Mouse (Mus musculus) embryonic facial prominence, embryonic 12.5 days (tissue): ENCODE data around the gene Iqschfp. TPM values are rescaled to one million over a fixed set of nuclear protein-coding genes. Genes with fewer than 3 reads are reported as not detected.

Experiments
- ATAC-seq: fragments of 200-750 bp; cut with Nextera tagmentation; 2 replicates; pipeline ENCODE4 v1.8.0; 2017; ENCODE audit not compliant: insufficient number of reproducible peaks, insufficient read depth, low FRiP score, low TSS enrichment
- H3K27ac ChIP-seq: fragments of 300-500 bp; sonication (generic); 2 replicates; pipeline ENCODE4 v1.5.1; 2016; ENCODE audit warnings: mild to moderate bottlenecking
- H3K27me3 ChIP-seq: fragments of 300-500 bp; sonication (generic); 2 replicates; pipeline ENCODE4 v1.6.1; 2016; ENCODE audit warnings: mild to moderate bottlenecking, moderate library complexity
- H3K36me3 ChIP-seq: fragments of 300-500 bp; sonication (generic); 2 replicates; pipeline ENCODE4 v1.6.1; 2016; ENCODE audit warnings: mild to moderate bottlenecking
- H3K4me1 ChIP-seq: fragments of 300-500 bp; sonication (generic); 2 replicates; pipeline ENCODE4 v1.6.1; 2016
- H3K4me2 ChIP-seq: fragments of 300-500 bp; sonication (generic); replicated peaks from 2 replicates; pipeline ENCODE4 v1.6.1; 2016; ENCODE audit warnings: mild to moderate bottlenecking, moderate library complexity
- H3K4me3 ChIP-seq: fragments of 300-500 bp; sonication (generic); 2 replicates; pipeline ENCODE4 v1.5.1; 2016; ENCODE audit warnings: mild to moderate bottlenecking
- H3K9ac ChIP-seq: fragments of 300-500 bp; sonication (generic); 2 replicates; pipeline ENCODE4 v1.6.1; 2016; ENCODE audit warnings: mild to moderate bottlenecking, moderate library complexity
- H3K9me3 ChIP-seq: fragments of 300-500 bp; sonication (generic); 2 replicates; pipeline ENCODE4 v1.6.1; 2016; ENCODE audit warnings: mild to moderate bottlenecking, moderate library complexity
- WGBS: fragments of 180-500 bp; shearing (Covaris S2); methylation state at CpG from one replicate; pipeline ENCODE4 v1.1.7; 2016; 5-methylcytosine and 5-hydroxymethylcytosine counted together
- polyA plus RNA-seq: library from polyadenylated mRNA; unstranded; fragments of >200 nt; fragmentation: Nextera tagmentation; extraction: Ambion mirVana; gene quantifications from 2 replicates; pipeline ENCODE4 v1.2.1, GENCODE M21; 2016

The Iqschfp gene
- polyA plus RNA-seq, 1 experiment from 2014 or later, result 0.13 TPM

DNA sequence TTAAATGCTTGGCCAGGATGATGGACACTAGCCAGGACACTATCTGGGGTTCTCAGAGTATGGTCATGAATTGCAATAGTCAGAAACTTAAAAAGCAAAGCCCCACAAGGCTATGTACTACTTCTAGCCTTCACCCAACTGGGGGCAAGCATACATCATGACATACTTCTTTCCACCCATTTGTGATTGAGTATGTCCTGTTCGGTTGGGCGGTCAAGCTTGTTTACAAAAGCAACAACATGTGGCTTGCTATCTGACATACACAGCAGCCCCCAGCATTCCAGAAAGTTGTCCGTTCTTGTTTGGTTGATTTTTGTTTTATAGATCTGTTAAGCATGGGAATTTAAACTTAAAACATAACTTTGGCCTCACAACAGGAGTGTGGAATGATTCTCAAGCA, 755.2 kb downstream of the Iqschfp start:
- no peaks in the 10 kb centered on the region for H3K27me3 ChIP-seq
- no peaks in the 10 kb centered on the region for H3K9me3 ChIP-seq
- H3K4me3 ChIP-seq, result no peak overlapping the region
- no peak overlapping the region for H3K4me2 ChIP-seq
- H3K4me1 ChIP-seq, result no peaks in the 10 kb centered on the region
- H3K27ac ChIP-seq, result no peak overlapping the region
- WGBS, result 85% methylated on average over 3 of the region's 3 CpGs
- H3K36me3 ChIP-seq, result no peaks in the 10 kb centered on the region
- H3K9ac ChIP-seq, result no peak overlapping the region
- no peak for ATAC-seq

DNA sequence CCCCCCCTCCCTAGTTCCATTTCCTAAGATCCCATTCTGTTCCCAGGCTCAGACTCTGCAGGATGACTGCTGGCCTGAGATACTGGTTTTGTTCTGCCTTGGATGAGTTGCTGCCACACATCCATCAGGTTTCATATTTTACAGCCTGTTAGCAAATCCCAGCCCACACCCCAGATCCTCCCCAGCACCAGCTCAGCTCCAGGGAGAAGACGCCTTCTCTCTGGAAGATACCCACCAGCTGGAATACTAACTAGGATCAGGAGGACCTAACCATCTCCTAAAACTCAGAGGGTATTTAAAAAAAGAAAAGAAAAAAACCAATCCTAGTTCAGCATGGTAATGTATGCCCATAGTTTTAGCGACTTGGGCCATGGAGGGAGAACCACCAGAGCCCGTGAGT, 758.2 kb downstream of the Iqschfp start:
- Histone ChIP-seq H3K9me3 (no peaks in the 10 kb centered on the region), H3K27me3 (no peaks in the 10 kb centered on the region), H3K4me3 (no peak overlapping the region), H3K36me3 (no peaks in the 10 kb centered on the region), H3K4me1 (no peaks in the 10 kb centered on the region), H3K4me2 (no peak overlapping the region), H3K9ac (no peak overlapping the region), H3K27ac (no peak overlapping the region)
- WGBS, result 93% methylated on average over 3 of the region's 3 CpGs
- ATAC-seq, result no peak

DNA sequence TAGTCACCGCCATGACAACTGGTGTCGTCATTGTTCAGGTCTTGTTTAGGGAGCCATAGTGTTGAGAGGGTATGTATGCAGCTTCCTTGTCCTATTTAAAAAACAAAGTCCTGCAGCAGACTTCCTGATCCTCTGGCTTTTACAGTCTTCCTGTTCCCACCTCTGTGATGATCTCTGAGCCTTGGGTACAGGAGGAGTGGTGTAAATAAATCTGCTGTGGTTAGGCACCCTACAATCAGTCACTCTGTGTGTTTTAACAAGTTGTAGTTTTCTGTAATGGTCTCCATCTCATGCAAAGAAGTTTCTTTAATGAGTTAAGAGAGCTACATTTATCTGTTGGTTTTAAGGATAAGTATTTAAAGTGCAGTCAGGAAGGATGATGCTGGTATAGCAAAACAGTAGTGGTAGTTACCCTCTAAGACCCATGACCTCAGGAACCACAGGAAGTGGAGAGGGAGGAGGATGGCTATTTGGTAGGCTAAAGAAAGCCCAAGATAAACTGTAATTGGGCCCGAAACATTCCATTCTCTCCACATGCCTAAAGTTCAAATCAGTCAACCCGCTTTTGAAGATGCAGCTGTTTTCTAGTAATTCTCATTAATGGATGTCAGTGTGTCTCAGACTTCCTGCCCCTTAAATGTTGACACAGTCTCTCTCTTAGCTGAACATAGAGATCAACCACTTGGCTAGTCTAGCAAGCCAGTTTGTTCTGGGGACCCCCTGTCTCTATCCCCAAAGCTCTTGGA, 764.7 kb downstream of the Iqschfp start:
- no peak overlapping the region for H3K4me3 ChIP-seq
- WGBS, result 83% methylated on average over 4 of the region's 4 CpGs
- ATAC-seq, result no peak

DNA sequence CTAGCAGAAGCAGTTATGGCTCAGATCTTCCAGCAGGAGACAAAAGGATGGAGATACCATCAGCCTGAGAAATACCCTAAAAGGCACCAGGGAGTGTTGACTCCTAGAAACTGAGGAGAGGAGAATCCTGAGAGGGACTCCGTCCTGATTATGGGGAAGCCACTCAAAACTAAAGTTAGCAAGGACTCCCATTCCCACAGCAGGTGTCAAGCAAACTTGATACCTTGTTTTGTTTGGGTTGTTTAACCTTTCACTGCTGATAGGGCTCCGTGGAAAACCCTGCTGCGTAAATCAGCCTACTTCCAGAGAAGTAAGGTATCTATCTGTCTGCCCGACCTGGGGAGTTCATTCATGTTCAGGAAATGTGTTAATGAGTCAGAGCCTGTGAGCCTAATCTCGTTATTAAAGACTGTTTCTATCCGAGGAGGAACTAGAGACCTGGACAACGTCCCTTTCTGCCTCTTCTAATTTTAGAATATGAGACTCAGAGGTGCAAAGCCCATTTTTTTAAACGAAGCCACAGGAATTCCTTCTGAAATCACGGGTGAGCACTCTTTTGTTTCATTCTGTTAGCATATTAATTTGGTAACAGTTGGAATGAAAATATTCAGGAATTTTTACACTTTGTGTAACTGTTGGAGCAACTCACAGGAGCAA, 765.7 kb downstream of the Iqschfp start:
- H3K4me1 ChIP-seq, result no peaks in the 10 kb centered on the region
- H3K36me3 ChIP-seq, result no peaks in the 10 kb centered on the region
- H3K27ac ChIP-seq, result no peak overlapping the region
- H3K4me3 ChIP-seq, result no peak overlapping the region
- H3K9ac ChIP-seq, result no peak overlapping the region
- no peak overlapping the region for H3K4me2 ChIP-seq
- WGBS, result 23% methylated on average over 9 of the region's 9 CpGs
- no peaks in the 10 kb centered on the region for H3K27me3 ChIP-seq
- ATAC-seq, result no peak
- no peaks in the 10 kb centered on the region for H3K9me3 ChIP-seq

More for the DNA sequence above, 764.7 kb downstream of the Iqschfp start:
- no peaks in the 10 kb centered on the region for H3K36me3 ChIP-seq
- H3K4me1 ChIP-seq, result no peaks in the 10 kb centered on the region
- no peak overlapping the region for H3K27ac ChIP-seq
- H3K27me3 ChIP-seq, result no peaks in the 10 kb centered on the region
- H3K9ac ChIP-seq, result no peak overlapping the region
- no peaks in the 10 kb centered on the region for H3K9me3 ChIP-seq
- H3K4me2 ChIP-seq, result no peak overlapping the region

DNA sequence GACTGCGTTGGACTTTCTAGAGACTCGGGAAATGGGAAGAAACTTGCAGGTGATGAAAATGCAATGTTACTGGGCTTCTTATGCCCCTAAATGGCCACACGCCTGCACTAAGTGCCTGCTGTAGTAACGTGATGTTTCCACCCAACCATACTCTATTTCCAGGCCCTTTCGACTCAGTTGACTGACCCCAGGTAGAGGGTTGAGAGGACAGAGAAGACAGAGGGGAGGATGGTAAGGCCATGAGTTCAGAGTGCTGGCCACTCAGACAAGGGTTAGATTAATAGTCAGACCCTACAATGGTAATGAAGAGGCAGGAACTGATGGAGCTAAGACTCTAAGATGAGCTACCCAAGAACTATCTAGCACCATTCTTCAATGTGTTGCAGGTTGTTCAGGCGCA, 768.0 kb downstream of the Iqschfp start:
- ATAC-seq, result no peak

DNA sequence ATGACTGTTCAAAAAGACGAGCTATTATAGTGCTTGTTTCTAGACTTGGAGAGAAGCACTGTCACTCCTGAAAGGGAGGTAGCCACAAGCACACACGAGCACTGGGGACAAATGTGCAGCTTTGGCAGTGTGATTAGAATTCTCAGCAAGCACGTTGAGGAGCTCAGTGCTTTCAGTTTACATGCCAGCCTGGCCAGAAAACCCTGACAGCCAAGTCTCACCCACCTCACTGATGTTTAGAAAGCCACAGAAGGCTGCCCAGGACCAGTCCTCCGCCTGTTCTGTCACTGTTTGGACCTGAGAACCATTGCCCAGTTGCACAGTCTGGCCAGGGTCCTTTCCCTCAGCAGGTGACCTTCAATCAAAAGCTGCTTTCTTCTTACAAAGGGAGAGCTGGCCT, 768.5 kb downstream of the Iqschfp start:
- H3K9me3 ChIP-seq, result no peaks in the 10 kb centered on the region
- no peaks in the 10 kb centered on the region for H3K27me3 ChIP-seq
- WGBS, result 79% methylated on average over 4 of the region's 4 CpGs
- no peak overlapping the region for H3K4me3 ChIP-seq
- H3K36me3 ChIP-seq, result no peaks in the 10 kb centered on the region
- H3K9ac ChIP-seq, result no peak overlapping the region
- no peak overlapping the region for H3K4me2 ChIP-seq
- H3K4me1 ChIP-seq, result no peaks in the 10 kb centered on the region
- no peak for ATAC-seq
- no peak overlapping the region for H3K27ac ChIP-seq

More for the DNA sequence above, 768.0 kb downstream of the Iqschfp start:
- no peak overlapping the region for H3K9ac ChIP-seq
- no peaks in the 10 kb centered on the region for H3K36me3 ChIP-seq
- no peaks in the 10 kb centered on the region for H3K4me1 ChIP-seq
- H3K27me3 ChIP-seq, result no peaks in the 10 kb centered on the region
- H3K4me3 ChIP-seq, result no peak overlapping the region
- H3K9me3 ChIP-seq, result no peaks in the 10 kb centered on the region
- no peak overlapping the region for H3K27ac ChIP-seq
- no peak overlapping the region for H3K4me2 ChIP-seq
- WGBS, result 93% methylated on average over 6 of the region's 6 CpGs

DNA sequence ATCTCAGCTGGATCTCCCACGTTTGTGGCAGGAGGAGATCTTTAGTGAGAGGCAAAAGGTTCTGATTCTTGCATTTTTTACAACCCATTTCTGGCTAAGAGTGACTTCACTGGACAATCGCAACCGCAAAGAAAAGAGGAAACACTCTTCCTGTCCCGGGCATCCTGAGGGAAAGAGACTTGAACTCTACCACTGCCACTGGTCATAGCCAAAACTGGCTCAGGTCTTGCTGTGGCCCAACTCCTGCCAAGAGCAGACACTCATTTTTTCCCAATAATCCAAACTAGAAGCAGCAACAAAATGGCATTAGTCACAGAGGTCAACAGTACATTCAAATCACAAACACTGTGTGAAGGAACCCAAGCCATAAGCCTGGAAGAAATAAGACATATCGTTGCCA, 770.4 kb downstream of the Iqschfp start:
- no peaks in the 10 kb centered on the region for H3K9me3 ChIP-seq
- no peak for ATAC-seq
- H3K27ac ChIP-seq, result no peak overlapping the region
- no peaks in the 10 kb centered on the region for H3K4me1 ChIP-seq
- no peak overlapping the region for H3K9ac ChIP-seq
- H3K27me3 ChIP-seq, result no peaks in the 10 kb centered on the region
- WGBS, result 80% methylated on average over 5 of the region's 5 CpGs
- no peak overlapping the region for H3K4me3 ChIP-seq
- H3K4me2 ChIP-seq, result no peak overlapping the region
- H3K36me3 ChIP-seq, result no peaks in the 10 kb centered on the region

DNA sequence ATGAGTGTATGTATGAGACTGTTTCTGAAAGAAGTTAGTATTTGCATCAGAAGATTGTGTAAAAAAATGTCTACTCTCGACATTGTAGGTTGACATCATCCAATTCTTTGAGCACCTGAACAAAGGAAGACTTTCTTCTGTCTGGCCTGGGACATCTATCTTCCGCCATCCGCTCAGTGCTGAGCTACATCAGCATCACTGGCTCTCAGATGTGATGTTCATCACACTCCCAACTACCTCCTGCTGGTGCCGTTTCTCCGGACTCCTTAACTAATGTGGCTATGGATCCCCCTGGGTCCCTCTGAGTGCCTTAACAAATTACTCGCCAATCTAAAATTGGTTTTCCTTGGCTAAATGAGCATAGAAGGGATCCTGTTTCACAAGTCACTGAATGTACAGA, 772.3 kb downstream of the Iqschfp start:
- Histone ChIP-seq H3K4me3 (no peak overlapping the region), H3K4me2 (no peak overlapping the region), H3K36me3 (no peaks in the 10 kb centered on the region), H3K9ac (no peak overlapping the region), H3K4me1 (no peaks in the 10 kb centered on the region), H3K9me3 (no peaks in the 10 kb centered on the region), H3K27ac (no peak overlapping the region), H3K27me3 (no peaks in the 10 kb centered on the region)
- WGBS, result 70% methylated on average over 6 of the region's 6 CpGs
- no peak for ATAC-seq

DNA sequence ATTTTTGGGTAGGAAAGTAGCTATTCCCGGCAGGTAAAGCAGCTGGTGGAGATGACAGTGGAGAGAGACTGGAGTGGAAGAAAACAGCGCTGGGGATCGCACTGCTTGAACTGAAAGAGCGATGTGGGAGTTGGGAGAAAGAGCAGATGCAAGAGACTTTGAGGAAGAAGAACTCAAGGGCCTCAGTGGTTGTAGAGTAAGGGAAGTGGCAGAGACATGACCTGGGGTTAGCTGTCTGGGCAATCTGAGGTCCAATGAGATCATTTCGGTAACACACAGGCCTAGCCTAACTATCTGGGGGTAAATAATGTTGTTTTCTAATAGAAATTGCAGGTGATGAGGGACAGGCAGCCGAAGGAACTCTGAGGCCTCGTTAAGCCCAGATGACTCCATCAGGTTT, 774.3 kb downstream of the Iqschfp start:
- WGBS, result 88% methylated on average over 7 of the region's 7 CpGs
- no peak for ATAC-seq
- Histone ChIP-seq H3K4me2 (no peak overlapping the region), H3K4me3 (no peak overlapping the region), H3K4me1 (no peaks in the 10 kb centered on the region), H3K9me3 (no peaks in the 10 kb centered on the region), H3K9ac (no peak overlapping the region), H3K27me3 (no peaks in the 10 kb centered on the region), H3K27ac (no peak overlapping the region), H3K36me3 (no peaks in the 10 kb centered on the region)

DNA sequence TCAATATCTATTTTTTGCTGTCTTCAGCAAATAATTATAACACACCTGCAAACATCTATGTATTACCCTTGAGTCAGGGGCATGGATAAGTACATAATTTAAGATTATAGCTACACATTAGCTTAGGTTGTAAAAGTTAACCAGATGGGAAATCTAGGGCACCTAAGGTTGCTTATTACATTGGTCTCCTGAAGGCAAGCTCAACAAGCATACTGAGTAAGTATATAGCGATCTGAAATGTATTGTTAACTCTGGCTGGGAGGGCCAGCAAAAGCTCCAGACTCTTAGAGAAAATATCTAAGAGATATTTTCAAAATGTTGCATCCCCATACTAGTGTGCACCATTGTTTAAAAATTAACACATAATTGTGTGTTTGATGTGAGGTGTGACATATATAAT, 775.8 kb downstream of the Iqschfp start:
- Histone ChIP-seq H3K9ac (no peak overlapping the region), H3K9me3 (no peaks in the 10 kb centered on the region), H3K4me3 (no peak overlapping the region), H3K4me2 (no peak overlapping the region), H3K27me3 (no peaks in the 10 kb centered on the region), H3K27ac (no peak overlapping the region), H3K36me3 (no peaks in the 10 kb centered on the region), H3K4me1 (no peaks in the 10 kb centered on the region)
- 91% methylated on average over 1 of the region's 1 CpGs for WGBS
- no peak for ATAC-seq

DNA sequence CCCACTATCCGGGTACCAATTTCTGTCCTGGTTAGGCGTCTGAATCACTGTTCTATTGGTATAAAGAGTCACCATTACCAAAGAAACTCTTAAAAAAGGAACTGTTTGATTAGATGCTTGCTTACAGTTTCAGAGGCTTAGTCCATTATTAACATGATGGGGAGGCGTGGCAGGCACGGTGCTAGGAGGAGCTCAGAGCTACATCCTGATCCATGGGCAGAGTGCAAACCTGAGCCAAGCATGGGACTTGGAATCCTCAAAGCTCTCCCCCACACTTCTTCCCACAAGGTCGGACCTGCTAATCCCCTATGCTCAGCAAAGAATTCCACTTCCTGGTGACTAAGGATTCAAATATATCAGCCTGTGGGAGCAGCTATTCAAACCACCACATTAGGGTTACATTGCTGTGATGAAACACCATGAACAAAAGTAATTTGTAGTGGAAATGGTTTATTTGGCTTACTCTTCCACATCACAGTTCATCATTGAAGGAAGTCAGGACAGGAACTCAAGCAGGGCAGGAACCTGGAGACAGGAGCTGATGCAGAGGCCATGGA, 777.5 kb downstream of the Iqschfp start:
- Histone ChIP-seq H3K9me3 (no peaks in the 10 kb centered on the region), H3K4me2 (no peak overlapping the region), H3K36me3 (no peaks in the 10 kb centered on the region), H3K27ac (no peak overlapping the region), H3K9ac (no peak overlapping the region), H3K4me1 (no peaks in the 10 kb centered on the region), H3K27me3 (no peaks in the 10 kb centered on the region), H3K4me3 (no peak overlapping the region)
- WGBS, result 81% methylated on average over 5 of the region's 5 CpGs
- no peak for ATAC-seq

DNA sequence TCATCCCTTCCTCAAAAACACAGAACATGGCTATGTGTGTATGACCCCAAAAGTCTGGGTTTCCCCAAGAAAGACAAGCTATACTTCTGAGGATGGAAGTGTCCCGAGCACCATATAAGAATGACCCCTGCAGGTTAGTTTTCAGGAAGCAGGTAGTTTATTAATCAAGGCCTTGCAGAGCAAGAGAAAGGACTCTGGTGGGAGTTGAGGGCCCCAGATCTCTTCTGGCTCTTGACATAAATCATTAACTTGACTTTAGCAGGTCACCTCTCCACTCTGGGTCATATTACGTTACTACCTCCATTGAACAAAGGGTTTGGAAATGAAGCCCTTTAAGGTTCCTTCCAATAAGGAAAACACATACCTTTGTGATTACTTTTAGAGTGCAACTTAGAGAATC, 782.7 kb downstream of the Iqschfp start:
- Histone ChIP-seq H3K9ac (no peak overlapping the region), H3K4me1 (no peaks in the 10 kb centered on the region), H3K4me2 (no peak overlapping the region), H3K27me3 (no peaks in the 10 kb centered on the region), H3K27ac (no peak overlapping the region), H3K9me3 (no peaks in the 10 kb centered on the region), H3K36me3 (no peaks in the 10 kb centered on the region), H3K4me3 (no peak overlapping the region)
- ATAC-seq, result no peak
- 56% methylated on average over 2 of the region's 2 CpGs for WGBS
